Mouse (Mus musculus) spleen, adult 2 months (tissue): ENCODE results near the gene Bend6.

Source experiments
- CTCF ChIP-seq: fragments of 200-500 bp; IDR thresholded peaks from 2 replicates; pipeline ENCODE4 v1.5.1; 2011; ENCODE audit warnings: mild to moderate bottlenecking, inconsistent platforms; ENCODE audit not compliant: insufficient read depth, insufficient read length, insufficient replicate concordance; ENCODE audit errors: extremely low read depth
- POLR2A ChIP-seq: fragments of 200-500 bp; IDR thresholded peaks from 2 replicates; pipeline ENCODE4 v1.6.1; 2011; ENCODE audit warnings: low read depth, low read length, inconsistent platforms

GRCm38 (mm10) chr1:33932196-33932595, 24.6 kb upstream of the Bend6 start:
- TF ChIP-seq CTCF (no peak), POLR2A (no peak)
